ENCODE assay signal across 9 mouse cellular contexts in genomic region chr2:156982864-156983263, GRCm38 (mm10). TPM values are rescaled to one million over a fixed set of nuclear protein-coding genes. Genes with fewer than 3 reads are reported as not detected.
DNase-seq lines count a peak whose midpoint lies in the region; ATAC-seq lines count a peak whose summit lies in the region.
"Had no signal": no experiment of that assay in that cellular context is flagged by ENCODE, and none has a peak within 500 bp of the region (broad histone marks: within the 10 kb centered on the region; RNA-seq: fewer than 3 reads in every experiment).

No protein-coding gene starts in this region.

- peak; percentile 28 for DNase-seq in adrenal gland, postnatal 10 days
- no peak for DNase-seq in adrenal gland, adult 18-20 months (ENCODE audit: low spot score in 2 of 2)
- no peak for DNase-seq in neural tube, embryonic 10.5 days (ENCODE audit: extremely low spot score, low spot score)
- peak; percentile 46 to 61 for DNase-seq in heart, postnatal 10 days
- DNase-seq in right cerebral cortex, postnatal 25 days = no peak
- no peak for DNase-seq in spleen, postnatal 14 days (ENCODE audit: low spot score in 2 of 2)

- no peak overlapping the region for H3K9ac ChIP-seq in neural tube, embryonic 15.5 days (replicated peaks)
- H3K9ac ChIP-seq: limb, embryonic 13.5 days had no signal

- intact Hi-C loops in heart, postnatal 10 days (cut with DNase I) = no loop called here

- H3K4me2 ChIP-seq in neural tube, embryonic 15.5 days = no peak overlapping the region
- H3K4me2 ChIP-seq: limb, embryonic 13.5 days had no signal

- no peaks in the 10 kb centered on the region for H3K27me3 ChIP-seq in neural tube, embryonic 15.5 days (replicated peaks)
- H3K27me3 ChIP-seq: limb, embryonic 13.5 days had no signal

- peak overlapping the region; percentile 37; the same call in 1 of the 2 replicates for H3K27ac ChIP-seq in neural tube, embryonic 15.5 days (replicated peaks)
- H3K27ac ChIP-seq: limb, embryonic 13.5 days had no signal

- no peaks in the 10 kb centered on the region for H3K9me3 ChIP-seq in neural tube, embryonic 15.5 days (replicated peaks)
- H3K9me3 ChIP-seq: limb, embryonic 13.5 days had no signal

- H3K4me1 ChIP-seq in neural tube, embryonic 15.5 days = peaks cover 7% of the 10 kb centered on the region
- H3K4me1 ChIP-seq: limb, embryonic 13.5 days had no signal

- no peak for ATAC-seq in neural tube, embryonic 15.5 days (ENCODE audit: low FRiP score)
- ATAC-seq in frontal cortex, adult (ENCODE audit: low TSS enrichment) = no peak

- WGBS in neural tube, embryonic 15.5 days = 76% methylated on average over 2 of the region's 2 CpGs

- H3K4me3 ChIP-seq in neural tube, embryonic 15.5 days (replicated peaks) = no peak overlapping the region
- H3K4me3 ChIP-seq: limb, embryonic 13.5 days had no signal

- no peaks in the 10 kb centered on the region for H3K36me3 ChIP-seq in neural tube, embryonic 15.5 days
- H3K36me3 ChIP-seq: limb, embryonic 13.5 days had no signal

RNA-seq across cellular contexts. Expression of gene Ndrg3, which starts 9.0 kb away (rescaled TPM):
- 10 to 100 TPM; 51.3 to 59.2 TPM for total RNA-seq in adrenal gland, postnatal 10 days (2021)
- total RNA-seq in adrenal gland, adult 18-20 months (2021) = 10 to 100 TPM; 61.0 to 87.7 TPM
- polyA plus RNA-seq in neural tube, embryonic 15.5 days (2015; fragmentation: Nextera tagmentation; extraction: Ambion mirVana) = 158 and 168 TPM in 2 replicates
- 10 to 100 TPM; 25.9 to 26.5 TPM for total RNA-seq in heart, postnatal 10 days (2021)

RNA-seq across cellular contexts. Expression of gene Dsn1, which starts 24.1 kb away (rescaled TPM):
- 10 to 100 TPM in 1 of 2 experiments, 1 to 10 TPM in 1; 9.2 to 12.8 TPM for total RNA-seq in adrenal gland, postnatal 10 days (2021)
- total RNA-seq in adrenal gland, adult 18-20 months (2021) = 1 to 10 TPM; 2.8 to 3.8 TPM
- 8.3 and 13.8 TPM in 2 replicates for polyA plus RNA-seq in neural tube, embryonic 15.5 days (2015; fragmentation: Nextera tagmentation; extraction: Ambion mirVana)
- total RNA-seq in heart, postnatal 10 days (2021) = 10 to 100 TPM in 1 of 2 experiments, 1 to 10 TPM in 1; 7.7 to 10.5 TPM

Comparison
In these comparisons a context has a peak if more than half of its experiments do, and no peak if none do; other contexts are left out.
1. DNase-seq: peak in adrenal gland, postnatal 10 days (single experiment) and heart, postnatal 10 days (2 of 2); none in adrenal gland, adult 18-20 months (0 of 2), neural tube, embryonic 10.5 days (single experiment), right cerebral cortex, postnatal 25 days (single experiment) and spleen, postnatal 14 days (0 of 2).